Mouse (Mus musculus): ENCODE results near the gene Pi4ka.

DNA sequence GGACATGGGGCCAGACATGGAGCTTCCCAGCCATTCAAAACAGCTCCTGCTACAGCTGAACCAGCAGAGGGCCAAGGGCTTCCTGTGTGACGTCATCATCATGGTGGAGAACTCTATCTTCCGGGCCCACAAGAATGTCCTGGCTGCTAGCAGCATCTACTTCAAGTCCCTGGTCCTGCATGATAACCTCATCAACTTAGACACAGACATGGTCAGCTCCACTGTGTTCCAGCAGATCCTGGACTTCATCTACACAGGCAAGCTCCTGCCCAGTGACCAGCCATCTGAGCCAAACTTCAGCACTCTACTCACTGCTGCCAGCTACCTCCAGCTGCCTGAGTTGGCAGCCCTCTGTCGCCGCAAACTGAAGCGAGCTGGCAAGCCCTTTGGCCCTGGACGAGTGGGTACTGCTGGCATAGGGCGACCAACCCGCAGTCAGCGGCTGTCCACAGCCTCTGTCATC, 148.7 kb downstream of the Pi4ka start:
- TF ChIP-seq CTCF (IDR thresholded peaks at IDR 0.05; ENCODE audit: low read depth, low read length): no peak
- no peak for TF ChIP-seq POLR2A (IDR thresholded peaks at IDR 0.05; ENCODE audit: extremely low read depth, insufficient read depth, low read length)
